Mouse (Mus musculus): ENCODE results near the gene Gpr85. TPM values are rescaled to one million over a fixed set of nuclear protein-coding genes. Genes with fewer than 3 reads are reported as not detected.

The Gpr85 gene
- total and polyA plus RNA-seq, 3 experiments, result 0.20 to 0.59 (median 0.35) TPM

GRCm38 (mm10) chr6:13870289-13870741 lies 30.6 kb upstream of the Gpr85 start:
- DNase-seq (ENCODE audit: extremely low read depth), result peak; percentile 30
- Histone ChIP-seq H3K9ac (ENCODE audit: insufficient read depth, low read depth) (peak overlapping the region; percentile 100; the same call in 1 of the 2 replicates), H3K9me3 (replicated peaks; ENCODE audit: low read length) (no peaks in the 10 kb centered on the region), H3K4me3 (replicated peaks in 1 of 3; ENCODE audit: low read depth in 2 of 3, low read length in 2 of 3, poor library complexity in 1 of 3) (peak overlapping the region; percentile 67 to 94 (median 71)), H3K79me2 (replicated peaks; ENCODE audit: control insufficient read depth, extremely low read depth, insufficient read depth, poor library complexity, severe bottlenecking) (no peaks in the 10 kb centered on the region; the same call in 1 of the 2 replicates), H3K27me3 (replicated peaks) (no peaks in the 10 kb centered on the region), H3K27ac (ENCODE audit: insufficient read depth, low read depth) (no peak overlapping the region), H3K36me3 (replicated peaks in 1 of 2; ENCODE audit: control insufficient read depth in 1 of 2, insufficient read depth in 1 of 2, low read length in 1 of 2) (peaks cover 3 to 15% of the 10 kb centered on the region in 2 experiments), H3K4me2 (ENCODE audit: insufficient read depth, low read depth, poor library complexity, severe bottlenecking) (peak overlapping the region; percentile 98), H3K4me1 (ENCODE audit: control insufficient read depth in 1 of 2, insufficient read depth in 2 of 2) (peaks cover 0 to 38% of the 10 kb centered on the region in 2 experiments; a peak in 1 of 4 replicates)
- TF ChIP-seq IRF4 (IDR thresholded peaks at IDR 0.05; ENCODE audit: low read depth, low read length), result no peak
- no peak for TF ChIP-seq BHLHE40 (IDR thresholded peaks at IDR 0.05; ENCODE audit: low read depth, low read length)
- TF ChIP-seq ELF1 (IDR thresholded peaks at IDR 0.05; ENCODE audit: low read depth, low read length), result no peak
- no peak for TF ChIP-seq NRF1 (IDR thresholded peaks at IDR 0.05; ENCODE audit: low read depth, low read length)
- TF ChIP-seq ZKSCAN1 (IDR thresholded peaks at IDR 0.05; ENCODE audit: borderline replicate concordance, low read depth, low read length), result no peak
- TF ChIP-seq MYC (IDR thresholded peaks at IDR 0.05; ENCODE audit: low read depth, low read length), result no peak
- TF ChIP-seq E2F4 (IDR thresholded peaks at IDR 0.05; ENCODE audit: insufficient replicate concordance, low read depth, low read length), result no peak
- TF ChIP-seq NELFE (IDR thresholded peaks at IDR 0.05; ENCODE audit: low read depth, low read length), result no peak
- no peak for TF ChIP-seq MEF2A (IDR thresholded peaks at IDR 0.05; ENCODE audit: borderline replicate concordance, low read depth, low read length)
- TF ChIP-seq PAX5 (IDR thresholded peaks at IDR 0.05; ENCODE audit: low read length), result no peak
- TF ChIP-seq CHD1 (IDR thresholded peaks at IDR 0.05; ENCODE audit: low read depth, low read length), result no peak
- no peak for TF ChIP-seq CHD2 (IDR thresholded peaks at IDR 0.05; ENCODE audit: low read length)
- TF ChIP-seq MAZ (IDR thresholded peaks at IDR 0.05; ENCODE audit: low read depth, low read length), result no peak
- TF ChIP-seq MAX (IDR thresholded peaks at IDR 0.05; ENCODE audit: low read length), result no peak
- TF ChIP-seq TCF12 (IDR thresholded peaks at IDR 0.05; ENCODE audit: low read depth, low read length), result no peak
- TF ChIP-seq UBTF (IDR thresholded peaks at IDR 0.05; ENCODE audit: low read depth, low read length), result no peak
- no peak for TF ChIP-seq JUND (conservative IDR thresholded peaks at IDR 0.05; ENCODE audit: low read depth, low read length)
- TF ChIP-seq ZMIZ1 (IDR thresholded peaks at IDR 0.05; ENCODE audit: low read depth, low read length), result no peak
- TF ChIP-seq USF1 (IDR thresholded peaks at IDR 0.05; ENCODE audit: low read depth, low read length), result no peak
- no peak for TF ChIP-seq KAT2A (IDR thresholded peaks at IDR 0.05; ENCODE audit: insufficient replicate concordance, low read length)
- in situ Hi-C loops (cut with MboI; ENCODE audit: low pct_ligation_motif_present, low pct_unique_long_range_greater_than_20kb, low sequenced_read_pairs) (no loop called here), dilution Hi-C loops (cut with MboI; ENCODE audit: extremely low pct_ligation_motif_present, extremely low pct_unique_long_range_greater_than_20kb, low sequenced_read_pairs) (no loop called here)

GRCm38 (mm10) chr6:13860596-13860995 lies 20.9 kb upstream of the Gpr85 start:
- no peak overlapping the region for H3K9ac ChIP-seq (ENCODE audit: insufficient read depth, low read depth)
- TF ChIP-seq GABPA (IDR thresholded peaks at IDR 0.05; ENCODE audit: insufficient replicate concordance, low read depth, low read length) (no peak), MEF2A (IDR thresholded peaks at IDR 0.05; ENCODE audit: borderline replicate concordance, low read depth, low read length) (no peak), CTCF (conservative IDR thresholded peaks at IDR 0.05 in 1 of 2, IDR thresholded peaks at IDR 0.05 in 1 of 2; ENCODE audit: low read depth in 2 of 2, low read length in 2 of 2) (no peak), ETS1 (conservative IDR thresholded peaks at IDR 0.05; ENCODE audit: low read depth, low read length) (no peak)
- no peaks in the 10 kb centered on the region for H3K79me2 ChIP-seq (replicated peaks; ENCODE audit: control insufficient read depth, extremely low read depth, insufficient read depth, poor library complexity, severe bottlenecking)
- no peaks in the 10 kb centered on the region for H3K9me3 ChIP-seq (replicated peaks; ENCODE audit: low read length)
- H3K4me2 ChIP-seq (ENCODE audit: insufficient read depth, low read depth, poor library complexity, severe bottlenecking), result no peak overlapping the region
- H3K27ac ChIP-seq (ENCODE audit: insufficient read depth, low read depth), result no peak overlapping the region
- no peak overlapping the region for H3K4me3 ChIP-seq (replicated peaks in 1 of 3; ENCODE audit: low read depth in 2 of 3, low read length in 2 of 3, poor library complexity in 1 of 3)
- dilution Hi-C loops (cut with MboI; ENCODE audit: extremely low pct_ligation_motif_present, extremely low pct_unique_long_range_greater_than_20kb, low sequenced_read_pairs) (no loop called here), in situ Hi-C loops (cut with MboI; ENCODE audit: low pct_ligation_motif_present, low pct_unique_long_range_greater_than_20kb, low sequenced_read_pairs) (no loop called here)
- no peaks in the 10 kb centered on the region for H3K4me1 ChIP-seq (ENCODE audit: control insufficient read depth in 1 of 2, insufficient read depth in 2 of 2)
- H3K27me3 ChIP-seq (replicated peaks), result no peaks in the 10 kb centered on the region
- no peak for DNase-seq (ENCODE audit: extremely low read depth)
- H3K36me3 ChIP-seq (replicated peaks in 1 of 2; ENCODE audit: control insufficient read depth in 1 of 2, insufficient read depth in 1 of 2, low read length in 1 of 2), result no peaks in the 10 kb centered on the region
